Mouse (Mus musculus) olfactory bulb, adult 2 months (tissue): Measurements from ENCODE around the gene Cdsn.

Experiments used
- CTCF ChIP-seq: fragments of 200-500 bp; IDR thresholded peaks from 2 replicates; pipeline ENCODE4 v1.5.1; 2012; ENCODE audit warnings: low read depth, mild to moderate bottlenecking, low read length, moderate library complexity; ENCODE audit not compliant: insufficient read depth
- POLR2A ChIP-seq: fragments of 200-500 bp; IDR thresholded peaks from 2 replicates; pipeline ENCODE4 v1.6.1; 2012; ENCODE audit warnings: mild to moderate bottlenecking, low read depth, low read length, moderate library complexity; ENCODE audit not compliant: insufficient read depth

DNA sequence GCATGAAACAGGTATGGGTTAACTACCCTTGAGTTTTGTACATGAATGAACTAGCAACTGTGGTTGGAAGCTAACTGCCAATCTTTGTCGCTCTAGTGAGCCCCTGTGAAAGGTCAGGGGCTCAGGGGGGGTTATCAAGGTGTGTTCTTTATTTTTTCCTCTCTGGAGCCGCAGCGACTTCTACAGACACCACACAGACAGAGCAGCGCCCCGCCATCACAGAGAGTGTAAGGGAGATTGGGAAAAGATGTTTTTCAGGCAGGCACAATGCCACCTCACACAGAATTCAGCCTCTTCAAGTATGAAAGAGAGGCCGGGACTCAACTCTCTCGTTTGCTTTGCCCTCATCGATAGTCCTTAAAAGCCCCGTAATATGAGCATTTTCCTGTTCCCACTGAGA, 40.2 kb downstream of the Cdsn start:
- no peak for TF ChIP-seq CTCF
- TF ChIP-seq POLR2A, result no peak
